Comparison of ENCODE assay signal across 8 mouse cellular contexts in genomic region chr1:30740831-30741230, GRCm38 (mm10).
DNase-seq lines count a peak whose midpoint lies in the region; ATAC-seq and TF ChIP-seq lines count a peak whose summit lies in the region.

No protein-coding gene starts in this region.

- no peak overlapping the region for H3K9ac ChIP-seq in heart, adult 2 months (ENCODE audit: low read depth, low read length)

- no peaks in the 10 kb centered on the region for H3K4me1 ChIP-seq in heart, adult 2 months (ENCODE audit: control insufficient read depth, insufficient read depth, low read length)

- no peak overlapping the region for H3K27ac ChIP-seq in heart, adult 2 months

- intact Hi-C loops in heart, adult 2 months (cut with DNase I), result no loop called here

- peak; percentile 60 for TF ChIP-seq CTCF in heart, adult 2 months (IDR thresholded peaks at IDR 0.05)

- no peak for TF ChIP-seq EP300 in heart, adult 2 months (IDR thresholded peaks at IDR 0.05; ENCODE audit: insufficient read depth, low read depth, low read length)

- TF ChIP-seq POLR2A in heart, adult 2 months (IDR thresholded peaks at IDR 0.05; ENCODE audit: insufficient read depth, low read depth, low read length), result no peak

- no peak overlapping the region for H3K4me3 ChIP-seq in heart, adult 2 months

- DNase-seq in heart, adult 2 months, result no peak
- DNase-seq in heart, adult 8-10 months (ENCODE audit: low spot score), result no peak
- DNase-seq in MN1 (ENCODE audit: low spot score), result peak; percentile 58
- peak; percentile 20 to 62 for DNase-seq in kidney, adult 8-10 months
- DNase-seq in lung, postnatal 10 days, result peak; percentile 45
- no peak for DNase-seq in urinary bladder, postnatal 25 days (ENCODE audit: low spot score)

- WGBS in heart, adult 2 months, result 51% methylated on average over 3 of the region's 3 CpGs

- no peaks in the 10 kb centered on the region for H3K79me2 ChIP-seq in heart, adult 2 months (replicated peaks; ENCODE audit: control insufficient read depth, insufficient read depth, low read length)

- no peak for ATAC-seq in erythroid progenitor cell, adult 5-6 weeks (replicated peaks; ENCODE audit: low FRiP score, poor library complexity, severe bottlenecking)
- ATAC-seq in megakaryocyte, adult 5-6 weeks (ENCODE audit: poor library complexity, severe bottlenecking), result no peak

- no peaks in the 10 kb centered on the region for H3K36me3 ChIP-seq in heart, adult 2 months (ENCODE audit: control insufficient read depth, insufficient read depth, low read length)

- no peaks in the 10 kb centered on the region for H3K27me3 ChIP-seq in heart, adult 2 months (ENCODE audit: control insufficient read depth, insufficient read depth, low read length)

Comparison
In these comparisons a context has a peak if more than half of its experiments do, and no peak if none do; other contexts are left out.
1. DNase-seq: peak in MN1 (single experiment), kidney, adult 8-10 months (2 of 2) and lung, postnatal 10 days (single experiment); none in heart, adult 2 months (0 of 2), heart, adult 8-10 months (single experiment) and urinary bladder, postnatal 25 days (single experiment).